Mouse (Mus musculus): ENCODE results near the gene Gm45140. TPM values are rescaled to one million over a fixed set of nuclear protein-coding genes. Genes with fewer than 3 reads are reported as not detected.
"Not testable (repeated sequence)": the region's sequence is repeated elsewhere in the genome, so short reads cannot be mapped to it uniquely, and the experiment has no call there.

Gm45140 gene
- total RNA-seq, 2 experiments from 2014 or later, result 1.3 to 12.8 TPM

- ATAC-seq (replicated peaks; ENCODE audit: low FRiP score, poor library complexity, severe bottlenecking), result no peak
Observed at GRCm38 (mm10) chr6:87779174-87780165, 56.1 kb downstream of the Gm45140 start.

- ATAC-seq (replicated peaks; ENCODE audit: low FRiP score, poor library complexity, severe bottlenecking), result peak; percentile 16; the same call in 1 of the 2 replicates
Observed at GRCm38 (mm10) chr6:87778294-87779173, 57.1 kb downstream of the Gm45140 start.

- ATAC-seq (replicated peaks; ENCODE audit: low FRiP score, poor library complexity, severe bottlenecking), result no peak
Observed at GRCm38 (mm10) chr6:87777842-87778241, 57.8 kb downstream of the Gm45140 start, which contains the start of gene Gp9. Gene Gp9 (plus strand): TSS chr6:87778072.

- peak; percentile 34 for ATAC-seq (replicated peaks; ENCODE audit: low FRiP score, poor library complexity, severe bottlenecking)
Observed at GRCm38 (mm10) chr6:87776663-87777062, 58.9 kb downstream of the Gm45140 start.

- peak; percentile 91 for ATAC-seq (replicated peaks; ENCODE audit: low FRiP score, poor library complexity, severe bottlenecking)
Observed at GRCm38 (mm10) chr6:87775588-87776245, 59.9 kb downstream of the Gm45140 start.

- ATAC-seq (replicated peaks; ENCODE audit: low FRiP score, poor library complexity, severe bottlenecking), result no peak
Observed at GRCm38 (mm10) chr6:87774909-87775308, 60.7 kb downstream of the Gm45140 start.

GRCm38 (mm10) chr6:87774466-87774865 lies 61.1 kb downstream of the Gm45140 start:
- ATAC-seq (replicated peaks; ENCODE audit: low FRiP score, poor library complexity, severe bottlenecking), result no peak

GRCm38 (mm10) chr6:87770626-87771025 lies 65.0 kb downstream of the Gm45140 start:
- peak; percentile 87 for ATAC-seq (replicated peaks; ENCODE audit: low FRiP score, poor library complexity, severe bottlenecking)

GRCm38 (mm10) chr6:87764296-87764695 lies 71.3 kb downstream of the Gm45140 start:
- ATAC-seq (replicated peaks; ENCODE audit: low FRiP score, poor library complexity, severe bottlenecking), result not testable (repeated sequence)

- peak; percentile 93 for ATAC-seq (replicated peaks; ENCODE audit: low FRiP score, poor library complexity, severe bottlenecking)
Observed at GRCm38 (mm10) chr6:87763376-87764280, 72.0 kb downstream of the Gm45140 start.

GRCm38 (mm10) chr6:87762161-87762560 lies 73.4 kb downstream of the Gm45140 start:
- ATAC-seq (replicated peaks; ENCODE audit: low FRiP score, poor library complexity, severe bottlenecking), result no peak

GRCm38 (mm10) chr6:87759850-87760249 lies 75.7 kb downstream of the Gm45140 start:
- ATAC-seq (replicated peaks; ENCODE audit: low FRiP score, poor library complexity, severe bottlenecking), result no peak

GRCm38 (mm10) chr6:87759404-87759803 lies 76.2 kb downstream of the Gm45140 start:
- no peak for ATAC-seq (replicated peaks; ENCODE audit: low FRiP score, poor library complexity, severe bottlenecking)

GRCm38 (mm10) chr6:87756896-87757295 lies 78.7 kb downstream of the Gm45140 start:
- no peak for ATAC-seq (replicated peaks; ENCODE audit: low FRiP score, poor library complexity, severe bottlenecking)

- ATAC-seq (replicated peaks; ENCODE audit: low FRiP score, poor library complexity, severe bottlenecking), result no peak; the same call in 1 of the 2 replicates
Observed at GRCm38 (mm10) chr6:87755196-87755595, 80.4 kb downstream of the Gm45140 start.

- ATAC-seq (replicated peaks; ENCODE audit: low FRiP score, poor library complexity, severe bottlenecking), result no peak
Observed at GRCm38 (mm10) chr6:87751574-87751973, 84.0 kb downstream of the Gm45140 start.

GRCm38 (mm10) chr6:87750184-87750910 lies 85.2 kb downstream of the Gm45140 start:
- no peak for ATAC-seq (replicated peaks; ENCODE audit: low FRiP score, poor library complexity, severe bottlenecking)

- no peak for ATAC-seq (replicated peaks; ENCODE audit: low FRiP score, poor library complexity, severe bottlenecking)
Observed at GRCm38 (mm10) chr6:87748531-87748930, 87.1 kb downstream of the Gm45140 start.

Data from erythroblast, adult 5-6 weeks (primary cell).